Mouse (Mus musculus) adrenal gland, adult (tissue): ENCODE measurements around the gene Hsd3b7.
"Not testable (repeated sequence)": the region's sequence is repeated elsewhere in the genome, so short reads cannot be mapped to it uniquely, and the experiment has no call there.

Source experiments
- DNase-seq, 2 experiments: peaks; one replicate each; pipeline ENCODE4 v3.0.0; 2022 to 2023; ENCODE audit warnings: low spot score in 1 of 2; ENCODE audit not compliant: inconsistent age in 2 of 2

Hsd3b7 gene

GRCm38 (mm10) chr7:127815954-127816821, 15.8 kb downstream of the Hsd3b7 start:
- DNase-seq: peak in 1 of 2 experiments; percentile 72

- no peak for DNase-seq
These were observed 16.6 kb downstream of the Hsd3b7 start for GRCm38 (mm10) chr7:127817053-127817452.

- no peak for DNase-seq
These were observed 17.4 kb downstream of the Hsd3b7 start for GRCm38 (mm10) chr7:127817776-127818175.

DNA sequence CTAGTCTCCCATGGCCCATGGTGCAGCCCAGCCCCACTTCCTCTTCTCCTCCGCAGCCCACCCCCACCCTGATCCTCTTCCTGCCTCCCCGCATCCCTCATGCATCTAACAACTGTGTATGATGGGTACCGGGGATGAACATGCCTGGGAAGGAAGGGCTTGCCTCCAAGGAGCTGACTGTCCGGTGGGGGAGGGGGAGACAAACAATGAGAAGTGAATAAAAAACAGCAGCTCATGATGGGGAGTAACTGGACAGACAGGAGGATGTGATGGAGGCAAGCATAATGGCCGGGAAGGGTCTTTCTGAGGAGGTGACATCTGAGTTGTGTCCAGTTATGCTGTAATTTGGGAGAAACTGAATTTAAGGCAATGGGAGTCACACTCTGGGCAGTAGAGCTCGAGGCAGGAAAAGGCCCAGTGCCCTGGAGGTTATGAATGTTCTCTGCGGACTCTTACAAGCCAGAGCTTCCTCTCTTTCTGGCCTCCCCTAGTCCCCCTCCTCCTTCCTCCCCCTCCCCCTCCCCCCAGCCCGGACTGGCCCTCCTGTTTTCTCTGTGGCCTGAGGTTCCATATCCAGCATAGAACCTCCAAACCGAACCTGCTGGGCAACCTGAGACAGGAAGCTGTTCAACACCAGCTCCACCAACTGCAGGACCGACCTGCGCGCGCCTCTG, 20.6 kb downstream of the Hsd3b7 start:
- no peak for DNase-seq

DNA sequence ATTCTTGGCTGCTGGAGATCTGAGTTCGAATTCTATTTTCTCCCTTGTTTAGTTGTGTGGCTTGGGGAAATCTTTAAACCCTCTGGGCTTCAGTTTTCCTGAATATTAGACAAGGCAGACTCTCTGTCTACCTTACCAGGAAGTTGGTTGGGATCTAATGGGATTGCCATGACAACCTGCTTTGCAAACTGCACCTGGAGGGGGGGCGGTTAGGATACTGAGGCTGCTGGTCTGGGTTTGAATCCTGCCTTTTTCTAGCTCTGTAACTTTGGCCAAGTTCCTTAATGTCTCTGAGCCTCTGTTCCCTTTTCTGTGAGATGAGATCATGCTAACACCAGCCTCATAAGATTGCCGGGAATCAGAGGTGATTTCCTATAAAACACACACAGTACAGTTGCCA, 22.1 kb downstream of the Hsd3b7 start:
- no peak for DNase-seq

GRCm38 (mm10) chr7:127823236-127824171, 23.1 kb downstream of the Hsd3b7 start:
- DNase-seq: peak in 1 of 2 experiments; percentile 29

- peak in 1 of 2 experiments; percentile 36 for DNase-seq
These were observed 23.9 kb downstream of the Hsd3b7 start, which contains the start of the genes Stx4a and Stx1b for GRCm38 (mm10) chr7:127824176-127824871. Gene Stx4a, plus strand, starts transcription at chr7:127824294. Gene Stx1b, minus strand, starts transcription at chr7:127824549.

DNA sequence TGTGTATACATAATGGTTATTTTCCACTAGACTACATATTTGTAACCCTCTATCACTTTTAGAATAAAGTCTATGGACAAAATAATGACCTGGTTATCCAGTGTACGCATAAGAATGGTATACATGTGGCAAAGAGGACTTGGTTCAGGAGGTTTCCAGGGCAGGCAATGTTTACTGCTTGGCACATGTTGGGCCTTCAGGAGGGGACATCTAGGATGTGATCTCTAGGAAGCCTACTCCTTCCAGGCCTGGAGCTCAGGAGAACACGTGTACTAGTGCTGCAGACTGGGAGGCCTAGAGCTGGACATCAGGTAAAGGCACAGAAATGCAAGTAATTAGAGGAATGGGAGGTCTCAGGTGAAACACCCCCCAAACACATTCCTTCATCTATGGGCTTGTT, 35.1 kb downstream of the Hsd3b7 start:
- DNase-seq: no peak

DNA sequence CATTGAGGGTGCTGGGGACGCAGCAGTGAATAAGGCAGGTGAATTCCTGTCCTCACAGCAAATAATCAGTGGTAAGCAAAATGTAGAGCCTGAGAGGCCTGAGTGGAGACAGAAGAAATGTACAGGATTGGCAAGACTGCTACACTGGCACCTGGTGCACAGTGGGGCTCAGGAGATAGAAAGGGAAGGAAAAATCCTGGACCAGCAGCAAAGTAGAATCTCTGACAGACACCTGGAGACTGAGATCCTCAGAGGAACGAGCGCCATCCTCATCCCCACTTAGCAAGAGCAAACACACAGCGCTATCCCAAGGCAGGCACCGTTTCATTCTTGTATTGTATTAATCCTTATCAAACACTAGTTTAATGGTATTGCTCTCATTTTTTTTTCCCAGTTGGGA, 37.1 kb downstream of the Hsd3b7 start:
- DNase-seq: no peak

GRCm38 (mm10) chr7:127837878-127838277, 37.5 kb downstream of the Hsd3b7 start:
- DNase-seq: not testable (repeated sequence)

- DNase-seq: not testable (repeated sequence)
These were observed 39.6 kb downstream of the Hsd3b7 start for GRCm38 (mm10) chr7:127840031-127840430.

DNA sequence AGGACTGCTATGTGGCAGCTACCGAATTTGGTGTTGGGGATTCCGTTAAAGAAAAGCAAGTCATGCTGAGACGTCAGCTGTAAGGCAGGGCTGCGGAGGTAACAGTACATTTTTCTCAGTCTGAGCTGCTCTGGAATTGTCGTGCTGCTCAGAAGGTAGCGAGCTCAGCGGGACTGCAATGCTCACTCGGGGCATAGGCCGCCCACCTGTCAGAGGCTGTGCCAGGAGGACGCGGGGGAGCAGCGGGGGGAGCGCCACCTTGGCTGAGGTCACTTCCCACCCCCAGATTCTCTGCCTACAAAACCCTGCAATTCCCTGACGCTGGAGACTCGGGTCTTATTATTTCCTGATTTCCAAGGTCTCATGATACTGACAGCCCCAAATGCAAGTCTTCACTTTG, 40.5 kb downstream of the Hsd3b7 start:
- DNase-seq: peak in 1 of 2 experiments; percentile 74

DNA sequence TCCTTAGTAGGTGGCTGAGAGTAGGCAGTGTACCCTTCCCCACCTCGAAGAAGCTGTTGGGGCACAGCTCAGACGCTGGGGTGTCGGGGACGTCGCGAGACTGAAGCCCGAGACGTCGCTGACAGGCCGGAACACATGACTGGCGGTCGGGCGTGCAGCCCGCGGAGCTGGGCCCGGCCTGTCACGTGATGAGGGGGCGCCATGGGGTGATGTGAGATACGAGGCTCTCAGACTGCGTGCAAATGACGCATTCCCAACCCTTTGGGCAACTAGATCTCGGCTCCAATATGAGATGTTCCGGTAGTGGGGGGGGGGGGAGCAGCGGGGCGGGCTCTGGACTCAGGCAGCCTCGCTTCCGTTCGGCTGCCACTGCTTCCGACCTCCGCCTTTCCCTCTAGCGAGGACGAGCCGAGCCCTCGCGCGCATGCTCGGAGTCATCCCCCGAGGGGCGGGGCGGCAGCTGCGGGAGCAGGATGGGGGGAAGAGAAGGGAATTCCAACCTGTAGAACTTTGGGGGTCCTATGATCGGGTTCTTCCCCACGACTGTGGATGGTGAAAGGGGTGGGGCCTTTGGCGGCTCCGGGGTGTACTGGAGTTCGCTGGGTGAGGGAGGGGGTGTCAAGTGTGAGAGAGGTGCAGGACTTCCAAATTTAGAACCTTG, 41.1 kb downstream of the Hsd3b7 start:
- peak; percentile 96 to 97 for DNase-seq

GRCm38 (mm10) chr7:127842001-127842718, 41.8 kb downstream of the Hsd3b7 start:
- DNase-seq: peak; percentile 85 to 93

- no peak for DNase-seq
These were observed 49.8 kb downstream of the Hsd3b7 start for GRCm38 (mm10) chr7:127849973-127850875.

GRCm38 (mm10) chr7:127850906-127851305, 50.5 kb downstream of the Hsd3b7 start:
- peak; percentile 50 to 77 for DNase-seq
